Mouse (Mus musculus) MEL (cell line): ENCODE measurements around the gene Polr3b. TPM values are rescaled to one million over a fixed set of nuclear protein-coding genes. Genes with fewer than 3 reads are reported as not detected.

Experiments used
- DNase-seq: peaks from one replicate; pipeline ENCODE4 v3.0.0; 2011; ENCODE audit warnings: low read depth, low spot score
- H3K27ac ChIP-seq: 2 replicates; pipeline ENCODE4 v1.5.1; 2012; ENCODE audit warnings: low read depth, mild to moderate bottlenecking, control low read depth, low read length, moderate library complexity; ENCODE audit not compliant: control insufficient read depth
- H3K27me3 ChIP-seq, 2 experiments: fragments of 150-350 bp in 1 of 2; sonication (generic) in 1 of 2; 2 replicates each; pipeline ENCODE4 v1.6.1; 2012; ENCODE audit warnings: low read length in 2 of 2, mild to moderate bottlenecking in 2 of 2, improper control_type of control experiment in 1 of 2, moderate library complexity in 1 of 2; ENCODE audit not compliant: insufficient read depth in 2 of 2, control insufficient read depth in 1 of 2
- H3K36me3 ChIP-seq, 2 experiments: 2 replicates each; pipeline ENCODE4 v1.6.1; 2012 to 2014; ENCODE audit warnings: low read length in 2 of 2, improper control_type of control experiment in 1 of 2, inconsistent platforms in 1 of 2, mild to moderate bottlenecking in 1 of 2; ENCODE audit not compliant: insufficient read depth in 2 of 2, control insufficient read depth in 1 of 2
- H3K4me1 ChIP-seq, 2 experiments: fragments of 150-350 bp in 1 of 2; sonication (generic) in 1 of 2; 2 replicates each; pipeline ENCODE4 v1.6.1; 2012; ENCODE audit warnings: low read length in 2 of 2, improper control_type of control experiment in 1 of 2, mild to moderate bottlenecking in 1 of 2; ENCODE audit not compliant: insufficient read depth in 2 of 2, control insufficient read depth in 1 of 2
- H3K4me3 ChIP-seq, 2 experiments: fragments of 150-350 bp in 1 of 2; sonication (generic) in 1 of 2; 2 replicates each; pipeline ENCODE4 v1.5.1; 2012; ENCODE audit warnings: low read depth in 2 of 2, low read length in 2 of 2, mild to moderate bottlenecking in 2 of 2, moderate library complexity in 2 of 2, control low read depth in 1 of 2, improper control_type of control experiment in 1 of 2; ENCODE audit not compliant: control insufficient read depth in 1 of 2, insufficient read depth in 1 of 2
- H3K79me2 ChIP-seq: 2 replicates; pipeline ENCODE4 v1.6.1; 2012; ENCODE audit warnings: mild to moderate bottlenecking, low read length, moderate library complexity; ENCODE audit not compliant: control insufficient read depth, poor library complexity, insufficient read depth
- H3K9ac ChIP-seq: 2 replicates; pipeline ENCODE4 v1.6.1; 2012; ENCODE audit warnings: low read depth, mild to moderate bottlenecking, control low read depth, low read length, moderate library complexity; ENCODE audit not compliant: control insufficient read depth, poor library complexity, severe bottlenecking
- H3K9me3 ChIP-seq: fragments of 150-350 bp; sonication (generic); replicated peaks from 2 replicates; pipeline ENCODE4 v1.6.1; 2012; ENCODE audit warnings: mild to moderate bottlenecking, low read length, improper control_type of control experiment, moderate library complexity; ENCODE audit not compliant: insufficient read depth
- CHD2 ChIP-seq: IDR thresholded peaks from 2 replicates; pipeline ENCODE4 v1.6.1; 2011; ENCODE audit warnings: low read length, improper control_type of control experiment
- CTCF ChIP-seq, 3 experiments: IDR thresholded peaks in 2 of 3; conservative IDR thresholded peaks in 1 of 3; 2 replicates each; pipeline ENCODE4 v1.5.1; 2011 to 2012; ENCODE audit warnings: low read length in 3 of 3, low read depth in 2 of 3, mild to moderate bottlenecking in 2 of 3, improper control_type of control experiment in 1 of 3, inconsistent platforms in 1 of 3, mixed read lengths in 1 of 3, moderate library complexity in 1 of 3; ENCODE audit not compliant: control insufficient read depth in 1 of 3, insufficient read depth in 1 of 3, poor library complexity in 1 of 3, severe bottlenecking in 1 of 3
- EP300 ChIP-seq, 2 experiments: IDR thresholded peaks; 2 replicates each; pipeline ENCODE4 v1.6.1; 2011; ENCODE audit warnings: improper control_type of control experiment in 2 of 2, low read length in 2 of 2, low read depth in 1 of 2, mild to moderate bottlenecking in 1 of 2
- GATA1 ChIP-seq: IDR thresholded peaks from 2 replicates; pipeline ENCODE4 v1.6.1; 2011; ENCODE audit warnings: low read depth, low read length, improper control_type of control experiment
- MAFK ChIP-seq: IDR thresholded peaks from 2 replicates; pipeline ENCODE4 v1.6.1; 2011; ENCODE audit warnings: low read depth, mild to moderate bottlenecking, low read length, improper control_type of control experiment, borderline replicate concordance
- NELFE ChIP-seq: IDR thresholded peaks from 2 replicates; pipeline ENCODE4 v1.6.1; 2011; ENCODE audit warnings: low read depth, low read length, improper control_type of control experiment
- POLR2A ChIP-seq, 2 experiments: IDR thresholded peaks; 2 replicates each; pipeline ENCODE4 v1.6.1; 2011 to 2012; ENCODE audit warnings: low read length in 2 of 2, mild to moderate bottlenecking in 2 of 2, control low read depth in 1 of 2, improper control_type of control experiment in 1 of 2, low read depth in 1 of 2, moderate library complexity in 1 of 2; ENCODE audit not compliant: control insufficient read depth in 1 of 2, insufficient read depth in 1 of 2, poor library complexity in 1 of 2
- POLR2AphosphoS2 ChIP-seq: IDR thresholded peaks from 2 replicates; pipeline ENCODE4 v1.6.1; 2011; ENCODE audit warnings: low read length, improper control_type of control experiment
- POLR2AphosphoS5 ChIP-seq: IDR thresholded peaks from 2 replicates; pipeline ENCODE4 v1.6.1; 2012; ENCODE audit warnings: low read depth, borderline replicate concordance, mild to moderate bottlenecking, inconsistent platforms, low read length, moderate library complexity, mixed read lengths
- RCOR1 ChIP-seq: IDR thresholded peaks from 2 replicates; pipeline ENCODE4 v1.6.1; 2012; ENCODE audit warnings: low read depth, mild to moderate bottlenecking, inconsistent platforms, low read length, improper control_type of control experiment
- SMC3 ChIP-seq: IDR thresholded peaks from 2 replicates; pipeline ENCODE4 v1.6.1; 2011; ENCODE audit warnings: low read depth, low read length, improper control_type of control experiment
- TAL1 ChIP-seq: IDR thresholded peaks from 2 replicates; pipeline ENCODE4 v1.6.1; 2012; ENCODE audit warnings: mild to moderate bottlenecking, inconsistent platforms, low read length, moderate library complexity, mixed read lengths
- TBP ChIP-seq: IDR thresholded peaks from 2 replicates; pipeline ENCODE4 v1.8.0; 2011; ENCODE audit warnings: low read depth, low read length, improper control_type of control experiment
- TCF12 ChIP-seq: IDR thresholded peaks from 2 replicates; pipeline ENCODE4 v1.6.1; 2014; ENCODE audit warnings: low read depth, mild to moderate bottlenecking, inconsistent platforms, low read length, improper control_type of control experiment, moderate library complexity
- UBTF ChIP-seq: IDR thresholded peaks from 2 replicates; pipeline ENCODE4 v1.6.1; 2012; ENCODE audit warnings: low read depth, mild to moderate bottlenecking, inconsistent platforms, low read length, improper control_type of control experiment, moderate library complexity, borderline replicate concordance; ENCODE audit not compliant: insufficient read depth
- USF1 ChIP-seq: IDR thresholded peaks from 2 replicates; pipeline ENCODE4 v1.6.1; 2014; ENCODE audit warnings: low read depth, mild to moderate bottlenecking, inconsistent platforms, low read length, improper control_type of control experiment, moderate library complexity
- USF2 ChIP-seq, 2 experiments: IDR thresholded peaks; 2 replicates each; pipeline ENCODE4 v1.6.1; 2011 to 2012; ENCODE audit warnings: improper control_type of control experiment in 2 of 2, low read length in 2 of 2, borderline replicate concordance in 1 of 2, inconsistent platforms in 1 of 2, low read depth in 1 of 2, mild to moderate bottlenecking in 1 of 2; ENCODE audit not compliant: insufficient read depth in 1 of 2
- ZKSCAN1 ChIP-seq: IDR thresholded peaks from 2 replicates; pipeline ENCODE4 v1.6.1; 2012; ENCODE audit warnings: low read depth, mild to moderate bottlenecking, inconsistent platforms, low read length, improper control_type of control experiment, moderate library complexity
- ZMIZ1 ChIP-seq: IDR thresholded peaks from 2 replicates; pipeline ENCODE4 v1.6.1; 2012; ENCODE audit warnings: low read depth, mild to moderate bottlenecking, inconsistent platforms, low read length, improper control_type of control experiment, moderate library complexity
- ZNF384 ChIP-seq: IDR thresholded peaks from 2 replicates; pipeline ENCODE4 v1.6.1; 2012; ENCODE audit warnings: low read depth, mild to moderate bottlenecking, inconsistent platforms, low read length, improper control_type of control experiment
- polyA plus RNA-seq, 2 experiments: library from polyadenylated mRNA; stranded (reverse) in 1 of 2; unstranded in 1 of 2; fragments of >175 nt in 1 of 2; fragments of >200 nt in 1 of 2; gene quantifications; 2 replicates each; pipeline versions ENCODE4 v1.2.1 to v1.2.4; 2012; ENCODE audit warnings: low replicate concordance in 2 of 2, low read depth in 1 of 2; ENCODE audit not compliant: insufficient read length in 2 of 2, insufficient read depth in 1 of 2, missing spikeins in 1 of 2
- total RNA-seq: library from RNA; depleted of rRNA; stranded (reverse); fragments of 300-350 nt; gene quantifications from 2 replicates; pipeline ENCODE4 v1.2.3, GENCODE M21; 2012

Polr3b gene
- total and polyA plus RNA-seq, 3 experiments: 19.8 to 24.2 TPM; not detected in 1

- Histone ChIP-seq H3K79me2 (no peaks in the 10 kb centered on the region), H3K9ac (no peak overlapping the region), H3K27me3 (no peaks in the 10 kb centered on the region), H3K9me3 (no peaks in the 10 kb centered on the region), H3K36me3 (peaks cover 2 to 20% of the 10 kb centered on the region in 2 experiments; a peak in 3 of 4 replicates), H3K27ac (peak overlapping the region; percentile 10; the same call in 1 of the 2 replicates), H3K4me3 (no peak overlapping the region), H3K4me1 (0 out of 4 replicates have a peak, but pooled peaks cover 0 to 2% of the 10 kb centered on the region in 2 experiments)
- DNase-seq: peak; percentile 65
- TF ChIP-seq GATA1: peak; percentile 51
- no peak for TF ChIP-seq UBTF
- peak; percentile 14 to 71; a peak in 2 of 4 replicates for TF ChIP-seq EP300 (IDR thresholded peaks at IDR 0.05; ENCODE audit: low read depth in 1 of 2, low read length in 2 of 2)
- no peak for TF ChIP-seq SMC3
- TF ChIP-seq TAL1: peak; percentile 38
- no peak for TF ChIP-seq USF2 (IDR thresholded peaks at IDR 0.05; ENCODE audit: borderline replicate concordance in 1 of 2, insufficient read depth in 1 of 2, low read depth in 1 of 2, low read length in 2 of 2)
- TF ChIP-seq POLR2AphosphoS5: no peak
Measured at GRCm38 (mm10) chr10:84675653-84676052, 53.6 kb downstream of the Polr3b start.

DNA sequence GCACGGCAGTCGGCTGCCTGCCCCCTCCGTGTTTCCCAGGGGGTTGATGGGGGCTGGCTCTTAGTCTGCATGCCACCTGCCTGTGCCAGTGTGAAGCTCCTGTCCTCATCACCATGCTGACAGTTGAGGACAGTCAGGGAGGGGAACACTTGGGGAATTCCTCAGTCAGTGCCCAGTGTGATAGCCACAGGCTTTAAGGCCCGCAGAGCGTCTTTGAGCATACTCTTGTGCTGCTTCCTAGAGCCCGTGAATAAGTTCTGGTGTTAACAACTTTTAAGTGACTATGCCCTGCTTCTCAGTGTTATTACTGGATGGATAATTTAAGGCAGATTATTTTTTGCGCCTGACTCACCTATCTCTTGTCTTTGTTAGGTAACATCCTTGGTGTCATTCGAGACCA is 54.4 kb downstream of the Polr3b start:
- DNase-seq: no peak
- no peaks in the 10 kb centered on the region for H3K79me2 ChIP-seq
- H3K36me3 ChIP-seq: peaks cover 2 to 17% of the 10 kb centered on the region in 2 experiments; a peak in 3 of 4 replicates
- H3K4me1 ChIP-seq: 0 out of 4 replicates have a peak, but pooled peaks cover 0 to 2% of the 10 kb centered on the region in 2 experiments
- no peak for TF ChIP-seq ZNF384
- TF ChIP-seq POLR2AphosphoS2: no peak
- no peak for TF ChIP-seq POLR2AphosphoS5
- no peak for TF ChIP-seq CTCF (IDR thresholded peaks at IDR 0.05 in 2 of 3, conservative IDR thresholded peaks at IDR 0.05 in 1 of 3; ENCODE audit: control insufficient read depth in 1 of 3, insufficient read depth in 1 of 3, low read depth in 2 of 3, low read length in 3 of 3, poor library complexity in 1 of 3, severe bottlenecking in 1 of 3)
- no peak for TF ChIP-seq USF1
- TF ChIP-seq SMC3: no peak
- no peak for TF ChIP-seq TBP
- no peak for TF ChIP-seq MAFK
- TF ChIP-seq TCF12: no peak
- no peak for TF ChIP-seq POLR2A (IDR thresholded peaks at IDR 0.05; ENCODE audit: control insufficient read depth in 1 of 2, insufficient read depth in 1 of 2, low read depth in 1 of 2, low read length in 2 of 2, poor library complexity in 1 of 2)
- no peak for TF ChIP-seq NELFE
- TF ChIP-seq ZKSCAN1: no peak
- TF ChIP-seq EP300 (IDR thresholded peaks at IDR 0.05; ENCODE audit: low read depth in 1 of 2, low read length in 2 of 2): no peak
- no peak for TF ChIP-seq RCOR1
- no peak for TF ChIP-seq ZMIZ1
- no peak for TF ChIP-seq USF2 (IDR thresholded peaks at IDR 0.05; ENCODE audit: borderline replicate concordance in 1 of 2, insufficient read depth in 1 of 2, low read depth in 1 of 2, low read length in 2 of 2)
- TF ChIP-seq CHD2: no peak
- H3K9me3 ChIP-seq: no peaks in the 10 kb centered on the region
- H3K4me3 ChIP-seq: no peak overlapping the region
- H3K27ac ChIP-seq: no peak overlapping the region
- no peaks in the 10 kb centered on the region for H3K27me3 ChIP-seq
- H3K9ac ChIP-seq: no peak overlapping the region
